Mouse (Mus musculus): ENCODE results near the gene Zfp935.
A peak's percentile ranks its signal among the peaks of the same experiment; 100 is the strongest.
"Not testable (repeated sequence)": the region's sequence is repeated elsewhere in the genome, so short reads cannot be mapped to it uniquely, and the experiment has no call there.

The Zfp935 gene

DNA sequence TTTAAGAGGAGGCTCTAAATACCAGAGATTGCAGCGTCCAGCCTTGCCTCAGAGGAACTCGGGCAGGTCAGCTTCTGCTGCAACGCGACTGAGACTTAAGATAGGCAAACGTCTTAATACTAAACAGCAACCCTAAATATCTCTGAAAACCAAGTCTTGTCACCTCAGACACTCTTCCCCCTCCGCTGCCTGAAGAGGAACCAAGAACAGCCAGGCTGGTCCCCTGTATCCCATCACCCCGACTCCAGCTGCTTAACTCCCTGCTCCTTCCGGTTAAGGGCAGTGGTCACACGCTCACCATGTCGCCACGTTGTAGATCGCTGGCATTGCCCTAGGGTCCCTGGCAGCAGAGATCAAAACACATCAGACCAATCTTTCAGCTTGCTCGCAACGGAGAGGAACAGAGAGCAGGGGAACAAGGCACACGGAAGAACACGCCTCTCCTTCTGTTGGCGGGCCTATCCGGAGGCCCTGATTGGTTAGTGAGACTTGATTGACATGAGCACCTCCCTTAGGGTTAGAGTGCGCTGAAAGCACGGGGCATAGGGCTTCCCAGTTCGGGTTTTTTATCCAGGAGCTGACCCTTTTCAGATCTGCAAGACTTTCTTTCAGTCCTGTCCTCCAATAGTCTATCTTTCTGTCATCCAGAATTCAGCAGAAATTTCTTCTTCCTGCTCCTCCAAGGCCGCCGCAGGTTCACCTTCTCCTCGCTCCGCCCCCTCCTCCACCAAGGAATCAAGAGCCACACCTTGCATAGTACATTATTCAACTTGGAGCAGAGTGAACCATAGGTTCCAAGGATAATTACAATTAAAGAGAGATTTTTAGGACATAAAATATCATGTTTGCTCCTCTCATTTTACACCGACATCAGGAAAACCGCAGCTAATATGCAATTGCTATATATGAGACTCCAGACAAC is at the start of gene Zfp935:
Gene Zfp935 (minus strand): TSS at position 323 of the 922 bp plus-strand sequence.
- peak; percentile 60 for DNase-seq

DNA sequence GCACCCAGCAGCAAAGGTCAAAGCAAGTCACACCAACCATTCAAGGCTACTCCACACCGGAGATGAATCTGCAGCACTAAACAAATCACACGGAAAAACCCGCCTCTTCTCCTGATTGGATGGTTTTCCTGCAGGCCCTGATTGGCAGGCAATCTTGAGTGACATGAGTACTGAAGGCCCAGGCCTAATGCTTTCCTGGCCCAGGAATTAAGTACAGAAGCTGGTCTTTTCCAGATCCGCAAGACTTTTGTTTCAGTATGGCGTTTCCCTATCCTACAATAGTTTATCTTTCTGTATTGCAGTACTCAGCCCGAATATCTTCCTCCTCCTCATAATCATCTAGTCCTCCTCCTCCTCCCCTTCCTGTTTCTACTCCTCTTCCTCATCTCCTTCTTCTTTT is 12.8 kb upstream of the Zfp935 start, which contains the start of gene Zfp934:
Gene Zfp934 (minus strand): TSS at position 101 of the 400 bp plus-strand sequence.
- not testable (repeated sequence) for DNase-seq

DNA sequence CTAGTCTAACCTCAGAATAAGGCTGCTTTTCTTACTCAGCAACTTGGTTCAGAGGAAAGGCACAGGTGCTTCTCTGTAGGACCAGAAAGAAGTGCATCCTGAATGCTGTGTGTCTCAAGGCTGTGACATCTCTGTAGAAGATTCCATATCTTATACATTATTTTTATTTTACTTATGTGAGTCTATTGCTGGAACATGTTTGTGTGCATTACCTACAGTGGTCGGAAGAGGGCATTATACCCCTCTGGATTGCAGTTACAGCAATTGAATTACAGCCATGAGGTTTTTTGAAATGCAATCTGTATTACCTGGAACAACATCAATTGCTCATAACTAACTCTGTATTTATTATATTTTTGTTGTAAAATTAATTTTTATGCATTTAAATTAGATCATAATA is 3.4 kb upstream of the Zfp935 start:
- DNase-seq, result not testable (repeated sequence)

DNA sequence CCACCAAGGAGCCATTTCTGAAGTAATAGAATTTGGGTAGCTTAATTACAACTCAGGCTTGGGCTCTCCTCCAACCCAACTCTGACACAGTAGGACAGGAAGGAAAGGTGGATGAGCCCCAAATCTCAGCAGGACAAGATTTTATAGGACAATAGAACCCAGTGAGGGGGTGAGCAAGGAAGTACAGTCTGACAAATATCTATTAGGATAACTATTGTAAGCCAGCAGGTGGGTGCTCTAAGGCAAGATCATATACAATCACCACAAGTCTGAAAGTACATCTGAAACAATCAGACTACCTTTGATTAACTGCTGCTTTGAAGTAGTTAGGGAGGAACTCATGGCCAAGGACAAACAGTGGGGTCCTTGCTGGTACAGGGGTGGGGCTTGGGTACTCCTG is 28.2 kb downstream of the Zfp935 start:
- not testable (repeated sequence) for DNase-seq

DNA sequence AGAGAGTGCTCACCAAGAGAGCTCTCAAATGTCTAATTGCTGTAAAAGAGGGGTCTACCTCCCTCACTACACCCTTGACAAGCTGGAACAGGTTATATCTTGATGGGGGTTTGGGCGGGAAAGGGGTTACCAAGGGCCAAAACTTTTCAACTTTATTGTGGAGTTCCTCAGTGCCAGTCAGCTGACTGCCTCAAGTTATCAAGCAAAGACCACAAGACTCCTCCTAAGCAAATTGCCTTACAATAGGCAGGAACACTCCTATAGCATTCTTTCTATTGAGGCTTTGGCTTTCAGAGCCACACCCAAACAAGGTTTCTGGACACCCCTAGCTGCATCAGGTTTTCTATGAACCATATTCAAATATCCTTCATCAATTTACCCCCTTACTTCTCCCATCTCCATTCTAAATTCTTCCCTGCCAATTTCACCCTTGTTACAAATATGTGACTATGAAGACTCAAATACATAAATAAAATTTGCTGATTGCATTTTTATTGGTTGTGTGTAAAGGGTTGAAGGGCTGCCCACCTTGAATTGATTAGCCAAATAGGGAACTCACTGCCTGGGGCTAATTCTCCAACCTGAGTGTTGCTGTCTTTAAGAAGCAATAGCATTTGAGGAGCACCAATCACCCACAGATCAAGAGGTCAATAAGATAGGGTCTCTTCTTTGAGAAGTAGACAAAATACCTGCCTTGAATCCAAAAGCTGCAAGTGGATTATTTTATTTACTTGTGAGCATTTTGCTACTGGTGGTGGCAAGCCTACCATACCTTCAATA is 47.5 kb downstream of the Zfp935 start:
- DNase-seq, result not testable (repeated sequence)

DNA sequence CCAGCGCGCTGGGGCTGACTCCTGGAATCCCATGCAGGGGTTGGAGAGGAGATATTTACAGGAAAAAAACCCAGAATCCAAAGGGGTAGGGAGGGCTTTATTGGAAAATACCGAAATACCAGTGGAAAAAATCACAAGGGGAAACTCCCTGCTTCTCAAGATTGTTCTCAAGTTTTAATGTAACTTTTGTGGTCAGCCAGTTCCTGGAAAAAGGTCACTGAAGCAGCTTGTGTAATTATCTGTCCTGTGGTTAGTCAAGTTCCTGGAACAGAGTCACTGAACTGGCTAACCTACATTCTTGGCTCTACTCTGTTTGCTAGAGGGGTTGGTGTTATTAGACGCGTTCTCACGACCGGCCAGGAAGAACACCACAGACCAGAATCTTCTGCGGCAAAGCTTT is 85.7 kb downstream of the Zfp935 start:
- DNase-seq, result not testable (repeated sequence)

DNA sequence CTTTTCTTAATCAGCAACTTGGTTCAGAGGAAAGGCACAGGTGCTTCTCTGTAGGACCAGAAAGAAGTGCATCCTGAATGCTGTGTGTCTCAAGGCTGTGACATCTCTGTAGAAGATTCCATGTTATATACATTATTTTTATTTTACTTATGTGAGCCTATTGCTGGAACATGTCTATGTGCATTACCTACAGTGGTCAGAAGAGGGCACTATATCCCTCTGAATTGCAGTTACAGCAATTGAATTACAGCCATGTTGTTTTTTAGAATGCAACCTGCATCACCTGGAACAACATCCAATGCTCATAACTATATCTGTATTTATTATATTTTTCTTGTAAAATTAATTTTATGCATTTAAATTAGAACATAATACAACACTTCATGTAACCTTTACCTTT is 88.4 kb downstream of the Zfp935 start:
- not testable (repeated sequence) for DNase-seq

DNA sequence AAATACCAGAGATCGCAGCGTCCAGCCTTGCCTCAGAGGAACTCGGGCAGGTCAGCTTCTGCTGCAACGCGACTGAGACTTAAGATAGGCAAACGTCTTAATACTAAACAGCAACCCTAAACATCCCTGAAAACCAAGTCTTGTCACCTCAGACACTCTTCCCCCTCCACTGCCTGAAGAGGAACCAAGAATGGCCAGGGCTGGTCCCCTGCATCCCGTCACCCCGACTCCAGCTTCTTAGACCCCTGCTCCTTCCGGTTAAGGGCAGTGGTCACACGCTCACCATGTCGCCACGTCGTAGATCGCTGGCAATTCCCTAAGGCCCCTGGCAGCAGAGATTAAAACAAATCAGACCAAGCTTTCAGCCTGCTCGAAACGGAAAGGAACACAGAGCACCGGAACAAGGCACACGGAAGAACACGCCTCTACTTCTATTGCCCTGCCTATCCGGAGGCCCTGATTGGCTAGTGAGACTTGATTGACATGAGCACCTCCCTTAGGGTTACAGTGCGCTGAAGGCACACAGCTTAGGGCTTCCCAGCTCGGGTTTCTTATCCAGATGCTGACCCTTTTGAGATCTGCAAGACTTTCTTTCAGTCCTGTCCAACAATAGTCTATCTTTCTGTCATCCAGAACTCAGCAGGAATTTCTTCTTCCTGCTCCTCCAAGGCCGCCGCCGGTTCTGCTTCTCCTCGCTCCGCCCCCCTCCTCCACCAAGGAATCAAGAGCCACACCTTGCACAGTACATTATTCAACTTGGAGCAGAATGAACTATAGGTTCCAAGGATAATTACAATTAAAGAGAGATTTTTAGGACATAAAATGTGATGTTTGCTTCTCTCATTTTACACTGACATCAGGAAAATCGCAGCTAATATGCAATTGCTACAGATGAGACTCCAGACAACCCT is 91.6 kb downstream of the Zfp935 start, which contains the start of gene Gm49359:
Gene Gm49359 (minus strand): TSS at position 409 of the 911 bp plus-strand sequence.
- peak; percentile 85 for DNase-seq
